Mouse (Mus musculus) bone marrow, adult 2 months (tissue): ENCODE measurements around the gene Pnlip.

Source experiments
- CTCF ChIP-seq: fragments of 200-500 bp; IDR thresholded peaks from 2 replicates; pipeline ENCODE4 v1.5.1; 2011; ENCODE audit warnings: low read length, control low read depth; ENCODE audit not compliant: control insufficient read depth, insufficient read depth
- POLR2A ChIP-seq: fragments of 200-500 bp; IDR thresholded peaks from 2 replicates; pipeline ENCODE4 v1.6.1; 2011; ENCODE audit warnings: low read depth, mild to moderate bottlenecking, control low read depth, low read length, borderline replicate concordance; ENCODE audit not compliant: control insufficient read depth

DNA sequence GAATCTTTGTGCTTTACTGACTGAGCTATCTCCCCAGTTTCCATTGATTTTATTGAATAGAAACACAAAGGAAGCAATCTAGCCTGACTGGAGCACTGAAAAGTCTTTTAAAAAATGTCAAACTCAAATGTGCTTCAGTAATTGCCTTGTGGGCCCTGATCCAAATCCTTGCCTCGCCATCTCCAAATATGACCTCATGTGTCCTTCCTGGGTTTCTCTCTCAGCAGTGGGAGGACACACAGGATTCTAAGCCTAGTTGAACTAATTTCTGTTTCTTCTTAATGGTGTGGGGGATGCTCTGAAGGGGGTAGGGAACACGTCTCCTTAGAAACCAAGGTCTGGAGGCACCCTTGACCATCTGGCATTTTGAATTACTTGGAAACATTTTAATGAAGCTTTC is 22.3 kb downstream of the Pnlip start:
- TF ChIP-seq POLR2A (no peak), CTCF (no peak)
